Mouse (Mus musculus) hindbrain, postnatal 0 days (tissue): ENCODE results near the gene Manbal. TPM values are rescaled to one million over a fixed set of nuclear protein-coding genes. Genes with fewer than 3 reads are reported as not detected.

Experiments used
- ATAC-seq: fragments of 200-750 bp; cut with Nextera tagmentation; 2 replicates; pipeline ENCODE4 v1.8.0; 2017; ENCODE audit warnings: mild to moderate bottlenecking, moderate TSS enrichment, moderate library complexity
- DNase-seq: peaks from one replicate; pipeline ENCODE4 v3.0.0-alpha.2; 2015; ENCODE audit warnings: low spot score
- H3K27ac ChIP-seq: fragments of 300-500 bp; sonication (generic); 2 replicates; pipeline ENCODE4 v1.5.1; 2014; ENCODE audit warnings: mild to moderate bottlenecking
- H3K27me3 ChIP-seq: fragments of 300-500 bp; sonication (generic); 2 replicates; pipeline ENCODE4 v1.6.1; 2014; ENCODE audit warnings: low read length, mixed read lengths; ENCODE audit not compliant: insufficient read depth
- H3K36me3 ChIP-seq: fragments of 300-500 bp; sonication (generic); 2 replicates; pipeline ENCODE4 v1.6.1; 2014; ENCODE audit warnings: low read length, mixed read lengths; ENCODE audit not compliant: insufficient read depth
- H3K4me1 ChIP-seq: fragments of 300-500 bp; sonication (generic); 2 replicates; pipeline ENCODE4 v1.6.1; 2014; ENCODE audit warnings: antibody characterized with exemption, low read length, mixed read lengths; ENCODE audit not compliant: insufficient read depth
- H3K4me2 ChIP-seq: fragments of 300-500 bp; sonication (generic); 2 replicates; pipeline ENCODE4 v1.6.1; 2014; ENCODE audit warnings: low read depth, mild to moderate bottlenecking, low read length, moderate library complexity, mixed read lengths
- H3K4me3 ChIP-seq: fragments of 300-500 bp; sonication (generic); 2 replicates; pipeline ENCODE4 v1.5.1; 2014; ENCODE audit warnings: low read length
- H3K9ac ChIP-seq: fragments of 300-500 bp; sonication (generic); replicated peaks from 2 replicates; pipeline ENCODE4 v1.6.1; 2014; ENCODE audit warnings: mild to moderate bottlenecking, low read length, moderate library complexity, mixed read lengths
- H3K9me3 ChIP-seq: fragments of 300-500 bp; sonication (generic); 2 replicates; pipeline ENCODE4 v1.6.1; 2016; ENCODE audit warnings: low read length, mixed read lengths
- CTCF ChIP-seq: IDR thresholded peaks from 2 replicates; pipeline ENCODE4 v1.5.1; 2016; ENCODE audit warnings: antibody characterized with exemption, control low read depth, low read depth
- WGBS: fragments of 180-500 bp; shearing (Covaris S2); extraction: QIAGEN DNeasy Blood & Tissue Kit; methylation state at CpG from one replicate; pipeline ENCODE4 v1.1.7; 2014; 5-methylcytosine and 5-hydroxymethylcytosine counted together
- polyA plus RNA-seq: library from polyadenylated mRNA; unstranded; fragments of >200 nt; fragmentation: Nextera tagmentation; extraction: Ambion mirVana; gene quantifications from 2 replicates; pipeline ENCODE4 v1.2.1, GENCODE M21; 2015
- total RNA-seq: library from RNA; depleted of rRNA; stranded (reverse); fragments of >200 nt; gene quantifications from 2 replicates; pipeline ENCODE4 v1.2.3, GENCODE M21; 2014

The Manbal gene
- total and polyA plus RNA-seq, 2 experiments from 2014 or later: 74.4 to 135 TPM

GRCm38 (mm10) chr2:157360028-157360427 is 7.4 kb upstream of the Manbal start:
- Histone ChIP-seq H3K36me3 (no peaks in the 10 kb centered on the region), H3K4me3 (no peak overlapping the region), H3K27me3 (no peaks in the 10 kb centered on the region), H3K27ac (no peak overlapping the region), H3K4me1 (no peaks in the 10 kb centered on the region), H3K4me2 (no peak overlapping the region), H3K9me3 (no peaks in the 10 kb centered on the region), H3K9ac (no peak overlapping the region)
- ATAC-seq (no peak), DNase-seq (no peak)
- 88% methylated on average over 5 of the region's 5 CpGs for WGBS
- no peak for TF ChIP-seq CTCF

- TF ChIP-seq CTCF: no peak
- H3K27ac ChIP-seq: no peak overlapping the region
- 0 out of 2 replicates have a peak, but pooled peaks cover 4% of the 10 kb centered on the region for H3K4me1 ChIP-seq
- H3K27me3 ChIP-seq: no peaks in the 10 kb centered on the region
- ATAC-seq: no peak
- H3K9ac ChIP-seq: no peak overlapping the region
- H3K9me3 ChIP-seq: no peaks in the 10 kb centered on the region
- H3K4me2 ChIP-seq: no peak overlapping the region
- DNase-seq: no peak
- no peak overlapping the region for H3K4me3 ChIP-seq
- 83% methylated on average over 3 of the region's 3 CpGs for WGBS
- no peaks in the 10 kb centered on the region for H3K36me3 ChIP-seq
Measured at GRCm38 (mm10) chr2:157363031-157363430, 4.4 kb upstream of the Manbal start.

GRCm38 (mm10) chr2:157366762-157367161 is 632 bp upstream of the Manbal start:
- no peak for TF ChIP-seq CTCF
- peak overlapping the region; percentile 81; the same call in 1 of the 2 replicates for H3K4me3 ChIP-seq

GRCm38 (mm10) chr2:157367991-157368390 is 597 bp downstream of the Manbal start:
- WGBS: 10% methylated on average over 13 of the region's 13 CpGs
- ATAC-seq (peak; percentile 25), DNase-seq (no peak)
- H3K4me1 ChIP-seq: peaks cover 9% of the 10 kb centered on the region; the same call in 1 of the 2 replicates
- H3K27me3 ChIP-seq: no peaks in the 10 kb centered on the region
- peak overlapping the region; percentile 81 for H3K4me3 ChIP-seq
- H3K36me3 ChIP-seq: no peaks in the 10 kb centered on the region
- no peak for TF ChIP-seq CTCF
- H3K4me2 ChIP-seq: peak overlapping the region; percentile 88
- no peaks in the 10 kb centered on the region for H3K9me3 ChIP-seq
- H3K27ac ChIP-seq: peak overlapping the region; percentile 90
- H3K9ac ChIP-seq: peak overlapping the region; percentile 96

More at GRCm38 (mm10) chr2:157366762-157367161, 632 bp upstream of the Manbal start:
- Histone ChIP-seq H3K9ac (0 out of 2 replicates have a peak overlapping the region, but pooled peaks have one; percentile 96), H3K4me2 (peak overlapping the region; percentile 88), H3K36me3 (no peaks in the 10 kb centered on the region), H3K4me1 (peaks cover 9% of the 10 kb centered on the region; the same call in 1 of the 2 replicates), H3K9me3 (no peaks in the 10 kb centered on the region), H3K27ac (peak overlapping the region; percentile 90), H3K27me3 (no peaks in the 10 kb centered on the region)
- DNase-seq (no peak), ATAC-seq (no peak)
- 85% methylated on average over 9 of the region's 9 CpGs for WGBS

GRCm38 (mm10) chr2:157371696-157372095 is 4.3 kb downstream of the Manbal start:
- Histone ChIP-seq H3K4me2 (no peak overlapping the region), H3K36me3 (no peaks in the 10 kb centered on the region), H3K4me1 (peaks cover 8% of the 10 kb centered on the region; the same call in 1 of the 2 replicates), H3K27me3 (no peaks in the 10 kb centered on the region), H3K4me3 (no peak overlapping the region), H3K9me3 (no peaks in the 10 kb centered on the region), H3K9ac (no peak overlapping the region), H3K27ac (no peak overlapping the region)
- 73% methylated on average over 6 of the region's 6 CpGs for WGBS
- TF ChIP-seq CTCF: no peak
- no peak for ATAC-seq
- no peak for DNase-seq

GRCm38 (mm10) chr2:157373681-157374080 is 6.3 kb downstream of the Manbal start:
- 78% methylated on average over 3 of the region's 3 CpGs for WGBS
- TF ChIP-seq CTCF: no peak
- Histone ChIP-seq H3K9ac (no peak overlapping the region), H3K27ac (no peak overlapping the region), H3K36me3 (no peaks in the 10 kb centered on the region), H3K4me2 (no peak overlapping the region), H3K9me3 (no peaks in the 10 kb centered on the region), H3K4me1 (peaks cover 3% of the 10 kb centered on the region; the same call in 1 of the 2 replicates), H3K27me3 (no peaks in the 10 kb centered on the region), H3K4me3 (no peak overlapping the region)
- DNase-seq (no peak), ATAC-seq (no peak)

- no peaks in the 10 kb centered on the region for H3K9me3 ChIP-seq
- 56% methylated on average over 8 of the region's 8 CpGs for WGBS
- H3K4me3 ChIP-seq: no peak overlapping the region
- TF ChIP-seq CTCF: no peak
- no peak overlapping the region for H3K4me2 ChIP-seq
- H3K27ac ChIP-seq: no peak overlapping the region
- no peaks in the 10 kb centered on the region for H3K27me3 ChIP-seq
- H3K36me3 ChIP-seq: peaks cover under 1% of the 10 kb centered on the region; the same call in 1 of the 2 replicates
- DNase-seq (no peak), ATAC-seq (no peak)
- no peak overlapping the region for H3K9ac ChIP-seq
- H3K4me1 ChIP-seq: peaks cover 3% of the 10 kb centered on the region; the same call in 1 of the 2 replicates
Measured at GRCm38 (mm10) chr2:157375051-157375450, 7.7 kb downstream of the Manbal start.
